Mouse (Mus musculus) kidney, postnatal 14 days (tissue): Measurements from ENCODE around the gene Arrb1.

Experiments used
- DNase-seq: peaks from one replicate; pipeline ENCODE4 v3.0.0; 2022; ENCODE audit warnings: mixed read lengths

Arrb1 gene

GRCm38 (mm10) chr7:99580247-99580646 lies 45.0 kb downstream of the Arrb1 start:
- peak; percentile 25 for DNase-seq

- DNase-seq = no peak
Measured at GRCm38 (mm10) chr7:99582306-99582705, 47.0 kb downstream of the Arrb1 start.

- DNase-seq = peak; percentile 69
Measured at GRCm38 (mm10) chr7:99582867-99583266, 47.6 kb downstream of the Arrb1 start.

GRCm38 (mm10) chr7:99583625-99584024 lies 48.4 kb downstream of the Arrb1 start:
- no peak for DNase-seq

- DNase-seq = no peak
Measured at GRCm38 (mm10) chr7:99585976-99586375, 50.7 kb downstream of the Arrb1 start.

GRCm38 (mm10) chr7:99590064-99590463 lies 54.8 kb downstream of the Arrb1 start:
- peak; percentile 82 for DNase-seq

GRCm38 (mm10) chr7:99590646-99591045 lies 55.4 kb downstream of the Arrb1 start:
- DNase-seq = no peak

GRCm38 (mm10) chr7:99592669-99593068 lies 57.4 kb downstream of the Arrb1 start:
- DNase-seq = no peak

GRCm38 (mm10) chr7:99593868-99594803 lies 58.9 kb downstream of the Arrb1 start:
- DNase-seq = no peak

- no peak for DNase-seq
Measured at GRCm38 (mm10) chr7:99598722-99599121, 63.5 kb downstream of the Arrb1 start.

- DNase-seq = no peak
Measured at GRCm38 (mm10) chr7:99603875-99604662, 68.8 kb downstream of the Arrb1 start.

- DNase-seq = no peak
Measured at GRCm38 (mm10) chr7:99605058-99605457, 69.8 kb downstream of the Arrb1 start.

GRCm38 (mm10) chr7:99606303-99606702 lies 71.0 kb downstream of the Arrb1 start:
- DNase-seq = no peak

GRCm38 (mm10) chr7:99606766-99607165 lies 71.5 kb downstream of the Arrb1 start:
- no peak for DNase-seq

- DNase-seq = no peak
Measured at GRCm38 (mm10) chr7:99607632-99608031, 72.4 kb downstream of the Arrb1 start.

- DNase-seq = no peak
Measured at GRCm38 (mm10) chr7:99618264-99618663, 83.0 kb downstream of the Arrb1 start.

- DNase-seq = peak; percentile 27
Measured at GRCm38 (mm10) chr7:99618860-99619259, 83.6 kb downstream of the Arrb1 start.

- DNase-seq = peak; percentile 90
Measured at GRCm38 (mm10) chr7:99625722-99626375, 90.6 kb downstream of the Arrb1 start.

- peak; percentile 79 for DNase-seq
Measured at GRCm38 (mm10) chr7:99626376-99627270, 91.4 kb downstream of the Arrb1 start, which contains the start of gene Tpbgl. Gene Tpbgl (minus strand): TSS chr7:99627103.

- DNase-seq = no peak
Measured at GRCm38 (mm10) chr7:99627366-99627765, 92.1 kb downstream of the Arrb1 start.

- no peak for DNase-seq
Measured at GRCm38 (mm10) chr7:99632286-99632685, 97.0 kb downstream of the Arrb1 start.
